In genomic region chr11:70645461-70646258, GRCm38 (mm10) we compare ENCODE assay signal across 8 mouse cellular contexts. TPM values are rescaled to one million over a fixed set of nuclear protein-coding genes. Genes with fewer than 3 reads are reported as not detected.
A peak's percentile ranks its signal among the peaks of the same experiment; 100 is the strongest.
DNase-seq lines count a peak whose midpoint lies in the region; ATAC-seq and TF ChIP-seq lines count a peak whose summit lies in the region.

No protein-coding gene starts in this region.

- H3K27me3 ChIP-seq in embryonic facial prominence, embryonic 14.5 days (replicated peaks; ENCODE audit: control insufficient read depth, insufficient read depth, low read length): no peaks in the 10 kb centered on the region
- H3K27me3 ChIP-seq in hindbrain, postnatal 0 days (ENCODE audit: insufficient read depth, low read length): no peaks in the 10 kb centered on the region
- no peaks in the 10 kb centered on the region for H3K27me3 ChIP-seq in myocyte (ENCODE audit: control insufficient read depth, insufficient read depth, insufficient read length)

- no peak for DNase-seq in left cerebral cortex, adult 2 months (ENCODE audit: extremely low spot score in 1 of 2, low spot score in 2 of 2)
- DNase-seq in left cerebral cortex, adult 8-10 months (ENCODE audit: low spot score in 2 of 2): no peak
- DNase-seq in embryonic facial prominence, embryonic 14.5 days (ENCODE audit: low spot score): no peak
- no peak for DNase-seq in hindbrain, postnatal 0 days (ENCODE audit: low spot score)
- no peak for DNase-seq in right cerebral cortex, adult 2 months (ENCODE audit: low spot score in 2 of 2)
- DNase-seq in left cerebral cortex, postnatal 14 days (ENCODE audit: low spot score in 2 of 2): no peak
- no peak for DNase-seq in B cell, adult 2 months

- no peak for TF ChIP-seq POLR2A in myocyte (IDR thresholded peaks at IDR 0.05; ENCODE audit: insufficient read length, low read depth)

- H3K4me1 ChIP-seq in embryonic facial prominence, embryonic 14.5 days (ENCODE audit: control insufficient read depth, insufficient read depth, low read length): peaks cover 10% of the 10 kb centered on the region
- peaks cover 13% of the 10 kb centered on the region for H3K4me1 ChIP-seq in hindbrain, postnatal 0 days (ENCODE audit: insufficient read depth, low read length)

- H3ac ChIP-seq in myocyte (ENCODE audit: control insufficient read depth, insufficient read length): peak overlapping the region; percentile 62

- 89% methylated on average over 12 of the region's 12 CpGs for WGBS in embryonic facial prominence, embryonic 14.5 days
- WGBS in hindbrain, postnatal 0 days: 89% methylated on average over 12 of the region's 12 CpGs

- H3K9me3 ChIP-seq in embryonic facial prominence, embryonic 14.5 days (ENCODE audit: control insufficient read depth, low read length): no peaks in the 10 kb centered on the region
- no peaks in the 10 kb centered on the region for H3K9me3 ChIP-seq in hindbrain, postnatal 0 days (ENCODE audit: low read length)

- peak overlapping the region; percentile 91 for H3K4me3 ChIP-seq in left cerebral cortex, adult 2 months
- H3K4me3 ChIP-seq in embryonic facial prominence, embryonic 14.5 days (ENCODE audit: low read depth, low read length): peak overlapping the region; percentile 64
- peak overlapping the region; percentile 76 for H3K4me3 ChIP-seq in hindbrain, postnatal 0 days (ENCODE audit: low read length)
- H3K4me3 ChIP-seq in myocyte: peak overlapping the region; percentile 62

- no peak for ATAC-seq in embryonic facial prominence, embryonic 14.5 days (ENCODE audit: low read depth)
- ATAC-seq in hindbrain, postnatal 0 days: no peak

- peak overlapping the region; percentile 87 for H3K9ac ChIP-seq in embryonic facial prominence, embryonic 14.5 days (ENCODE audit: low read depth, low read length)
- H3K9ac ChIP-seq in hindbrain, postnatal 0 days (replicated peaks; ENCODE audit: low read length): peak overlapping the region; percentile 86

- peak overlapping the region; percentile 79 for H3K4me2 ChIP-seq in embryonic facial prominence, embryonic 14.5 days (ENCODE audit: low read depth, low read length)
- peak overlapping the region; percentile 88 for H3K4me2 ChIP-seq in hindbrain, postnatal 0 days (ENCODE audit: low read depth, low read length)
- peak overlapping the region; percentile 91 for H3K4me2 ChIP-seq in myocyte (ENCODE audit: low read depth)

- intact Hi-C loops in left cerebral cortex, adult 2 months (cut with DNase I): loop anchor here (2.0 kb wide), 2 partner anchors 23 to 55 kb away; partner anchors contain the start of genes Inca1, Kif1c and Spag7
- intact Hi-C loops in left cerebral cortex, postnatal 14 days (cut with DNase I): loop anchor here (10.0 kb wide), 1 partner anchor 211 kb away; the partner anchor contains the start of gene Arrb2

- H3K36me3 ChIP-seq in embryonic facial prominence, embryonic 14.5 days (ENCODE audit: control insufficient read depth, insufficient read depth, low read length): peaks cover 51% of the 10 kb centered on the region
- peaks cover 27% of the 10 kb centered on the region for H3K36me3 ChIP-seq in hindbrain, postnatal 0 days (ENCODE audit: insufficient read depth, low read length)
- peaks cover 28% of the 10 kb centered on the region for H3K36me3 ChIP-seq in myocyte (ENCODE audit: control insufficient read depth, insufficient read depth)

- peaks cover 26% of the 10 kb centered on the region for H3K79me2 ChIP-seq in myocyte (ENCODE audit: control insufficient read depth, insufficient read depth)

- H3K27ac ChIP-seq in left cerebral cortex, adult 2 months: peak overlapping the region; percentile 94; the same call in 1 of the 2 replicates
- no peak overlapping the region; the same call in 1 of the 2 replicates for H3K27ac ChIP-seq in embryonic facial prominence, embryonic 14.5 days (replicated peaks; ENCODE audit: low read depth, low read length)
- H3K27ac ChIP-seq in hindbrain, postnatal 0 days: peak overlapping the region; percentile 94

- TF ChIP-seq CTCF in left cerebral cortex, adult 2 months (IDR thresholded peaks at IDR 0.05): no peak
- TF ChIP-seq CTCF in hindbrain, postnatal 0 days (IDR thresholded peaks at IDR 0.05; ENCODE audit: low read depth): no peak

TF ChIP-seq in myocyte, 11 proteins besides CTCF, POLR2A, EP300 and RAD21:
- TF ChIP-seq REST (IDR thresholded peaks at IDR 0.05; ENCODE audit: insufficient read depth, insufficient read length) (no peak), USF1 (IDR thresholded peaks at IDR 0.05; ENCODE audit: low read depth) (no peak), E2F4 (IDR thresholded peaks at IDR 0.05; ENCODE audit: insufficient read depth) (no peak), POLR2AphosphoS2 (IDR thresholded peaks at IDR 0.05; ENCODE audit: insufficient read length, low read depth) (no peak), TCF3 (IDR thresholded peaks at IDR 0.05; ENCODE audit: insufficient read length, low read depth) (no peak), CEBPB (IDR thresholded peaks at IDR 0.05; ENCODE audit: insufficient read depth, poor library complexity, severe bottlenecking) (no peak), SRF (IDR thresholded peaks at IDR 0.05; ENCODE audit: control insufficient read depth, insufficient read length, low read depth) (no peak), TCF12 (IDR thresholded peaks at IDR 0.05; ENCODE audit: insufficient read depth, poor library complexity, severe bottlenecking) (no peak), MYOG (IDR thresholded peaks at IDR 0.05; ENCODE audit: control insufficient read depth in 1 of 3, insufficient read depth in 1 of 3, insufficient read length in 2 of 3, low read depth in 2 of 3) (no peak), MYOD1 (IDR thresholded peaks at IDR 0.05; ENCODE audit: control insufficient read depth in 1 of 3, insufficient read length in 2 of 3, low read depth in 2 of 3) (no peak), MAX (IDR thresholded peaks at IDR 0.05; ENCODE audit: low read depth) (no peak)

RNA-seq across cellular contexts. Expression of gene Rnf167, which starts 1.4 kb away (rescaled TPM):
- 10 to 100 TPM; 81.7 to 86.9 TPM for total RNA-seq in left cerebral cortex, adult 2 months (2021)
- total RNA-seq in left cerebral cortex, adult 8-10 months (2022): 10 to 100 TPM; 87.8 to 96.5 (median 89.7) TPM
- 100 and 105 TPM in 2 replicates for polyA plus RNA-seq in embryonic facial prominence, embryonic 14.5 days (2014; fragmentation: Nextera tagmentation; extraction: Ambion mirVana)
- 70.2 and 87.3 TPM in 2 replicates for total RNA-seq in hindbrain, postnatal 0 days (2014; rRNA removed)
- 100 and 105 TPM in 2 replicates for polyA plus RNA-seq in hindbrain, postnatal 0 days (2015; fragmentation: Nextera tagmentation; extraction: Ambion mirVana)
- polyA plus RNA-seq in myocyte (2012; fragmentation: generic; extraction: Trizol): 16.7 TPM
- 10 to 100 TPM; 67.3 to 69.1 TPM for total RNA-seq in left cerebral cortex, postnatal 14 days (2021)

RNA-seq across cellular contexts. Expression of gene Slc25a11, which starts 1.6 kb away (rescaled TPM):
- total RNA-seq in left cerebral cortex, adult 2 months (2021): 100 to 1,000 TPM; 107 to 117 TPM
- total RNA-seq in left cerebral cortex, adult 8-10 months (2022): 100 to 1,000 TPM; 124 to 140 (median 132) TPM
- polyA plus RNA-seq in embryonic facial prominence, embryonic 14.5 days (2014; fragmentation: Nextera tagmentation; extraction: Ambion mirVana): 147 and 165 TPM in 2 replicates
- total RNA-seq in hindbrain, postnatal 0 days (2014; rRNA removed): 154 and 160 TPM in 2 replicates
- polyA plus RNA-seq in hindbrain, postnatal 0 days (2015; fragmentation: Nextera tagmentation; extraction: Ambion mirVana): 168 and 171 TPM in 2 replicates
- polyA plus RNA-seq in myocyte (2012; fragmentation: generic; extraction: Trizol): 165 TPM
- total RNA-seq in left cerebral cortex, postnatal 14 days (2021): 100 to 1,000 TPM; 120 to 125 TPM

RNA-seq across cellular contexts. Expression of gene Gp1ba, which starts 6.7 kb away (rescaled TPM):
- not detected for total RNA-seq in left cerebral cortex, adult 2 months (2021)
- total RNA-seq in left cerebral cortex, adult 8-10 months (2022): not detected
- 0.38 and 0.60 TPM in 2 replicates for polyA plus RNA-seq in embryonic facial prominence, embryonic 14.5 days (2014; fragmentation: Nextera tagmentation; extraction: Ambion mirVana)
- not detected in 2 replicates for total RNA-seq in hindbrain, postnatal 0 days (2014; rRNA removed)
- 0.24 and 0.42 TPM in 2 replicates for polyA plus RNA-seq in hindbrain, postnatal 0 days (2015; fragmentation: Nextera tagmentation; extraction: Ambion mirVana)
- polyA plus RNA-seq in myocyte (2012; fragmentation: generic; extraction: Trizol): 0.22 TPM
- total RNA-seq in left cerebral cortex, postnatal 14 days (2021): not detected

RNA-seq across cellular contexts. Expression of gene Pfn1, which starts 8.8 kb away (rescaled TPM):
- 100 to 1,000 TPM; 207 to 224 TPM for total RNA-seq in left cerebral cortex, adult 2 months (2021)
- 100 to 1,000 TPM; 203 to 237 (median 220) TPM for total RNA-seq in left cerebral cortex, adult 8-10 months (2022)
- polyA plus RNA-seq in embryonic facial prominence, embryonic 14.5 days (2014; fragmentation: Nextera tagmentation; extraction: Ambion mirVana): 1,605 and 1,712 TPM in 2 replicates
- total RNA-seq in hindbrain, postnatal 0 days (2014; rRNA removed): 460 and 560 TPM in 2 replicates
- polyA plus RNA-seq in hindbrain, postnatal 0 days (2015; fragmentation: Nextera tagmentation; extraction: Ambion mirVana): 606 and 634 TPM in 2 replicates
- 2,636 TPM for polyA plus RNA-seq in myocyte (2012; fragmentation: generic; extraction: Trizol)
- 100 to 1,000 TPM; 267 to 286 TPM for total RNA-seq in left cerebral cortex, postnatal 14 days (2021)

RNA-seq across cellular contexts. Expression of gene Eno3, which starts 11.3 kb away (rescaled TPM):
- 10 to 100 TPM in 1 of 2 experiments, 1 to 10 TPM in 1; 9.8 to 10.6 TPM for total RNA-seq in left cerebral cortex, adult 2 months (2021)
- 10 to 100 TPM; 10.5 to 14.1 (median 12.5) TPM for total RNA-seq in left cerebral cortex, adult 8-10 months (2022)
- polyA plus RNA-seq in embryonic facial prominence, embryonic 14.5 days (2014; fragmentation: Nextera tagmentation; extraction: Ambion mirVana): 165 and 289 TPM in 2 replicates
- total RNA-seq in hindbrain, postnatal 0 days (2014; rRNA removed): 12.4 and 17.7 TPM in 2 replicates
- 5.9 and 8.3 TPM in 2 replicates for polyA plus RNA-seq in hindbrain, postnatal 0 days (2015; fragmentation: Nextera tagmentation; extraction: Ambion mirVana)
- 1,792 TPM for polyA plus RNA-seq in myocyte (2012; fragmentation: generic; extraction: Trizol)
- total RNA-seq in left cerebral cortex, postnatal 14 days (2021): 1 to 10 TPM; 8.3 to 8.6 TPM
